Mouse (Mus musculus): ENCODE measurements around the gene Hcn4. TPM values are rescaled to one million over a fixed set of nuclear protein-coding genes. Genes with fewer than 3 reads are reported as not detected.
A peak's percentile ranks its signal among the peaks of the same experiment; 100 is the strongest.

The Hcn4 gene
- polyA plus RNA-seq, 1 experiment: 20.3 TPM

- peak; percentile 64 for DNase-seq (ENCODE audit: low read depth)
- TF ChIP-seq POLR2A (IDR thresholded peaks at IDR 0.05; ENCODE audit: borderline replicate concordance, extremely low read depth, insufficient read depth, insufficient read length, poor library complexity, severe bottlenecking): no peak
- TF ChIP-seq CTCF (IDR thresholded peaks at IDR 0.05; ENCODE audit: borderline replicate concordance, extremely low read depth, insufficient read depth, insufficient read length): no peak
Measured at GRCm38 (mm10) chr9:58849576-58850315, 26.5 kb downstream of the Hcn4 start.

- DNase-seq (ENCODE audit: low read depth): no peak
- TF ChIP-seq CTCF (IDR thresholded peaks at IDR 0.05; ENCODE audit: borderline replicate concordance, extremely low read depth, insufficient read depth, insufficient read length): no peak
- TF ChIP-seq POLR2A (IDR thresholded peaks at IDR 0.05; ENCODE audit: borderline replicate concordance, extremely low read depth, insufficient read depth, insufficient read length, poor library complexity, severe bottlenecking): no peak
Measured at GRCm38 (mm10) chr9:58854931-58855330, 31.7 kb downstream of the Hcn4 start.

GRCm38 (mm10) chr9:58859080-58859635 lies 35.9 kb downstream of the Hcn4 start:
- DNase-seq (ENCODE audit: low read depth): no peak
- TF ChIP-seq CTCF (IDR thresholded peaks at IDR 0.05; ENCODE audit: borderline replicate concordance, extremely low read depth, insufficient read depth, insufficient read length) (no peak), POLR2A (IDR thresholded peaks at IDR 0.05; ENCODE audit: borderline replicate concordance, extremely low read depth, insufficient read depth, insufficient read length, poor library complexity, severe bottlenecking) (no peak)

GRCm38 (mm10) chr9:58863826-58864225 lies 40.6 kb downstream of the Hcn4 start:
- TF ChIP-seq POLR2A (IDR thresholded peaks at IDR 0.05; ENCODE audit: borderline replicate concordance, extremely low read depth, insufficient read depth, insufficient read length, poor library complexity, severe bottlenecking) (no peak), CTCF (IDR thresholded peaks at IDR 0.05; ENCODE audit: borderline replicate concordance, extremely low read depth, insufficient read depth, insufficient read length) (0 out of 2 replicates have a peak, but pooled peaks have one; percentile 4)
- DNase-seq (ENCODE audit: low read depth): peak; percentile 71

GRCm38 (mm10) chr9:58871141-58871540 lies 47.9 kb downstream of the Hcn4 start:
- DNase-seq (ENCODE audit: low read depth): no peak
- TF ChIP-seq CTCF (IDR thresholded peaks at IDR 0.05; ENCODE audit: borderline replicate concordance, extremely low read depth, insufficient read depth, insufficient read length) (no peak), POLR2A (IDR thresholded peaks at IDR 0.05; ENCODE audit: borderline replicate concordance, extremely low read depth, insufficient read depth, insufficient read length, poor library complexity, severe bottlenecking) (no peak)

- TF ChIP-seq CTCF (IDR thresholded peaks at IDR 0.05; ENCODE audit: borderline replicate concordance, extremely low read depth, insufficient read depth, insufficient read length) (peak; percentile 84), POLR2A (IDR thresholded peaks at IDR 0.05; ENCODE audit: borderline replicate concordance, extremely low read depth, insufficient read depth, insufficient read length, poor library complexity, severe bottlenecking) (no peak)
- DNase-seq (ENCODE audit: low read depth): peak; percentile 88
Measured at GRCm38 (mm10) chr9:58873541-58874324, 50.5 kb downstream of the Hcn4 start.

- TF ChIP-seq POLR2A (IDR thresholded peaks at IDR 0.05; ENCODE audit: borderline replicate concordance, extremely low read depth, insufficient read depth, insufficient read length, poor library complexity, severe bottlenecking): no peak
- TF ChIP-seq CTCF (IDR thresholded peaks at IDR 0.05; ENCODE audit: borderline replicate concordance, extremely low read depth, insufficient read depth, insufficient read length): no peak
- no peak for DNase-seq (ENCODE audit: low read depth)
Measured at GRCm38 (mm10) chr9:58874354-58874753, 51.1 kb downstream of the Hcn4 start.

GRCm38 (mm10) chr9:58875439-58875838 lies 52.2 kb downstream of the Hcn4 start:
- DNase-seq (ENCODE audit: low read depth): no peak
- TF ChIP-seq POLR2A (IDR thresholded peaks at IDR 0.05; ENCODE audit: borderline replicate concordance, extremely low read depth, insufficient read depth, insufficient read length, poor library complexity, severe bottlenecking): no peak
- TF ChIP-seq CTCF (IDR thresholded peaks at IDR 0.05; ENCODE audit: borderline replicate concordance, extremely low read depth, insufficient read depth, insufficient read length): no peak

- no peak for TF ChIP-seq CTCF (IDR thresholded peaks at IDR 0.05; ENCODE audit: borderline replicate concordance, extremely low read depth, insufficient read depth, insufficient read length)
- no peak for TF ChIP-seq POLR2A (IDR thresholded peaks at IDR 0.05; ENCODE audit: borderline replicate concordance, extremely low read depth, insufficient read depth, insufficient read length, poor library complexity, severe bottlenecking)
- DNase-seq (ENCODE audit: low read depth): no peak
Measured at GRCm38 (mm10) chr9:58876946-58877625, 53.9 kb downstream of the Hcn4 start.

- no peak for TF ChIP-seq CTCF (IDR thresholded peaks at IDR 0.05; ENCODE audit: borderline replicate concordance, extremely low read depth, insufficient read depth, insufficient read length)
Measured at GRCm38 (mm10) chr9:58879836-58880235, 56.6 kb downstream of the Hcn4 start.

GRCm38 (mm10) chr9:58882686-58883085 lies 59.5 kb downstream of the Hcn4 start:
- DNase-seq (ENCODE audit: low read depth): no peak
- TF ChIP-seq CTCF (IDR thresholded peaks at IDR 0.05; ENCODE audit: borderline replicate concordance, extremely low read depth, insufficient read depth, insufficient read length): no peak
- TF ChIP-seq POLR2A (IDR thresholded peaks at IDR 0.05; ENCODE audit: borderline replicate concordance, extremely low read depth, insufficient read depth, insufficient read length, poor library complexity, severe bottlenecking): no peak

More at GRCm38 (mm10) chr9:58879836-58880235, 56.6 kb downstream of the Hcn4 start:
- DNase-seq (ENCODE audit: low read depth): no peak

Measured in brain, embryonic 14.5 days (tissue).